Mouse (Mus musculus) T-cell, adult 2 months (primary cell): ENCODE measurements at regions not wholly inside any gene's neighbourhood (a gene's known extent, or its start where the extent isn't known, plus 50 kb on each side); places are given as distances from the start of the nearest gene placed in this dataset.
"Not testable (repeated sequence)": the region's sequence is repeated elsewhere in the genome, so short reads cannot be mapped to it uniquely, and the experiment has no call there.

Experiments used
- DNase-seq: peaks from one replicate; pipeline ENCODE4 v3.0.0; 2022; ENCODE audit warnings: low spot score

DNA sequence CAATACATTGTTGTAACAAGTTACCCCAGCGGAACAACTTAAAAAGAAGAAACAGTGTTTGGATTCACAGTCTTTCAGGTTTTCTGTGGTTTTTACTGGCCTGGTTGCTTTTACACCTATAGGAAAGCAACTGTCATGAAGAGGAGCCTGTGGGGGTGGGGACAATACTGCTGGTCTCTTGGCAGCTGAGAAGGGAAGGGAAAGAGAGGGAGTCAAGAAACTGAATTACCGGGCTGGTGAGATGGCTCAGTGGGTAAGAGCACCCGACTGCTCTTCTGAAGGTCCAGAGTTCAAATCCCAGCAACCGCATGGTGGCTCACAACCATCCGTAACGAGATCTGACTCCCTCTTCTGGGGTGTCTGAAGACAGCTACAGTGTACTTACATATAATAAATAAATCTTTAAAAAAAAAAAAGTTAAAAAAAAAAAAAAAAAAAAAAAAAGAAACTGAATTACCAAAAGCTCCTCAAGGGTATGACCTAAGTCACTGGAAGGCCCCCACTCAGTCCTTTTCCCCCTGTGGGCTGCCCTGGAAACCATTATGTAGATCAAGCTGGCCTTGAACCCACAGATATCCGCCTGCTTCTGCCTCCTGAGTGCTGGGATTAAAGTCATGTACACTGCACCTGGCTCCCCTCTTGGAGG is 114.3 kb upstream of the Nebl start:
- DNase-seq, result not testable (repeated sequence)

DNA sequence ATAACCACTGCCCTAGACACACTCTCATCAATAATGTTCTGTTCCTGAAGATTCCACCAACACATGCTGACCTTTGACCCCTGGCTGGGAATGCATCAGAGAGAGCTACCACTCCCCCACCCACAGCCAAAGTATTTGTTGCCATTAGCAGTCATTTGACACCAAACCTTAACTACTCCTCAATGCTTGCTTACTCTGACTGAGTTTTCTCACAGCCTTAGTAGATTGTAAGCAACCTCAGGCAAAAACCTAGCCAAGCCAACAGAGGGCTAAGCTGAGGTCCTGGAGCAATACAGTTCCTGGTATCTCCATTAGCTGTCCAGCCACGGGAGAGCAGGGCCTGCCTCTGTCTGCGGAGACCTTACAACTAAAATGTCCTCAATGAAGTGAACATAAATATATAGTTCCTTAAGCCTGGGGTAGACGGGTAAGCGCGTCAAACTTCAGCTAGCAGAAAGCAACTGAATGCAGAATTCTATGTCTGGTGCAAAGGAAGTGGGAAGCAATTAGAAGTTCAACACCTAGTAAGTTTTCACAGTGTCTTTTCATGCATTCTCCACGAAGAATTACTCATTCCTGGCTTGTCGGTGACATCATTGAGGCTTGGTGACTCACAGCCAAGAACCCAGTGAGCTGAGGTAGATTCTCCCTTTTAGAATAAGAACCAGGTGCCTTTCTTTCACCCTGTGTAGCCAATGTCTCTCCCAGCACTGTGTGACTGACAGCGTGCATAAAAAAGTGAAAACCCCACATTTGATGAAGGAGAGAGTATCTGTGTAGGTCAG is 113.6 kb upstream of the Nebl start:
- no peak for DNase-seq

- no peak for DNase-seq
Observed at GRCm38 (mm10) chr2:17841963-17842362, 110.7 kb upstream of the Nebl start.

DNA sequence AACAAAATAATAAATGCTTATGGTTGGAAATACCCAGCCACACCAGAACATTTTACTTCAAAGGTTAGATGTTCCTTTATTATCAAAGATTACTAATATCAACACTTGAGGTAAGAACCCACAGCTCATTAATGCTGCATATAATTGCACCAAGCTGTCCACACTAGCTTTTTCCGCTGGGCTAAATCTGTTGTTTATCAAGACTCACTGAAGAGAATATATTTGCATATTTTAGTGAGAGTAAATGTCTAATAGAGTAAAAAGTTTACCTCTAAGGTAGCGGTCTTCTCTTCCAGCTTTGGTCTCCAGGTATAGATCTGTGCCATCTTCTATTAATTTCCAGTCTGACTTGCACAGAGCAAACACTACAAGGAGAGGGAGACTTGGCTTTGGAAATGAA is 110.3 kb upstream of the Nebl start:
- DNase-seq, result no peak

DNA sequence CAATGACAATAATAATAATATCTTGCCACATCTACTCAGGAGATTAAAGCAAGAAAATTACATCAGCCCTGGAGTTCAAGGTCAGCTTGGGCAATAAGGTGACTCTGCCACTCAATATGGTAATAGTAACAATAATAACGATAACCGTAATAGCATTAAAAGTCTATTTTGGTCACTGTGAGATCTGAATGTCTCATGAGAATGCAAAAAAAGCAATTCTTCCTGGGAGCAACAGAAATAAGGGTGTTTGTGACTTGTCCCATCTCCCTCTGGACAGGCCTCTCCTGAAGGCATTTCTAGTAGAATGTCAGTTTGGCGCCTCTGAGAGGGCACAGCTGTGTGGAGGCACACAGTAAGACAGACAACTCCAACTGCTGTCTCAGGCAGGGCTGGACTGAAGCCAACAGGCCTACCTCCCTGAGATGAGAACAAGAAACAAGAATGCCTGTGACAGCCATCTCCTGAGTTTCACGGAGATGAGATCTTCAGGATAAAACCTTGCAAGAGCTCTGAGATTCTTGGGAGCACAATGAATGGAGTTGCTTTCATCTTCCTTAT is 109.8 kb upstream of the Nebl start:
- no peak for DNase-seq

GRCm38 (mm10) chr2:17839649-17840048 is 108.4 kb upstream of the Nebl start:
- DNase-seq, result no peak

GRCm38 (mm10) chr2:17838859-17839581 is 107.8 kb upstream of the Nebl start:
- no peak for DNase-seq

- DNase-seq, result no peak
Observed at GRCm38 (mm10) chr2:17838381-17838680, 107.1 kb upstream of the Nebl start.

GRCm38 (mm10) chr2:17837541-17838380 is 106.5 kb upstream of the Nebl start:
- no peak for DNase-seq

GRCm38 (mm10) chr2:17832726-17833125 is 101.5 kb upstream of the Nebl start:
- DNase-seq, result no peak

GRCm38 (mm10) chr2:17830216-17830615 is 99.0 kb upstream of the Nebl start:
- no peak for DNase-seq

GRCm38 (mm10) chr2:17825271-17825670 is 94.0 kb upstream of the Nebl start:
- no peak for DNase-seq

DNA sequence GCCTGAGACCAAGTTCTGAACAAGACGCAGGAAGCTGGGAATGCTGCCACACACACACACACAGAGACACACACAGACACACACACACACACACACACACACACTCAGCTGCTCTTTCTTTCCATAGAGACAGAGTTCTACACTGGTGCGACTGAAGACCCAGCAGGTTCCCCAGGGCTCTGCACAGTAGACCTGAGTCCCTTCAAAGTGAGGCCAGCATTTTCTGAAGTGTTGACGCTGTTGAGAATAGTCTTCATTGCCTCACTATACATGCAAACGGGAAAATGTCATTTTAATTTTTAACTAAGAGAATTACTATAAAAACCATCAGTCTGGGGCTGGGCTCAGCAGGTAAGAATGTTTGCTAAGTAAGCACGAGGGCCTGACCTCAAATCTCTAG is 92.9 kb upstream of the Nebl start:
- DNase-seq, result no peak

DNA sequence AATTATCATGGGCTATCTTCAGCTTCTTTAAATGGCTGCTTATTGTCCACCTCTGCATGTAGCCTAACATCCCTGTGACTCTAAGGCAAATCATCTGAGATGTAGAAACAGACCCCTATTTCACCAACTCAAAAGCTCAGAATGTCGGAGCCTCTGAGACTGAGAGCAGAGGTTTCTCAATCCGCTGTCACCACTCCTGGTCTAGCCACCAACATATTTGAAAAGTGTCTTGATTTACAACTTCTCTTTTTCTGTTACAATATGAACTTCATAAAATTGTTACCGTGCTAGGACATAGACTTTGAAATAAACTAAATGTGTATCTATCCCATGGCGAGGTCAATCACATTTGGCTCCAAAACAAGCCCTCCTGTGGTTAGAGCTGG is 91.3 kb upstream of the Nebl start:
- no peak for DNase-seq

- DNase-seq, result no peak
Observed at GRCm38 (mm10) chr2:17821878-17822620, 90.8 kb upstream of the Nebl start.

- no peak for DNase-seq
Observed at GRCm38 (mm10) chr2:17811943-17812670, 80.8 kb upstream of the Nebl start.
